Mouse (Mus musculus): ENCODE results near the gene Jph3. TPM values are rescaled to one million over a fixed set of nuclear protein-coding genes. Genes with fewer than 3 reads are reported as not detected.

Gene Jph3
- polyA plus RNA-seq (2012; rRNA removed) = 0.01 TPM in 1 of 2 replicates, not detected in the other

GRCm38 (mm10) chr8:121729323-121729722 lies at the start of gene Jph3:
TSS of gene Jph3 (plus strand) at chr8:121729623.

GRCm38 (mm10) chr8:121829048-121829776 lies 99.8 kb downstream of the Jph3 start, which contains the start of gene Klhdc4:
TSS of gene Klhdc4 (minus strand) at chr8:121829569.

Other genes with a start within 250 kb of the Jph3 start
- not detected in 2 replicates for gene 1700018B08Rik, start 185.3 kb upstream of the Jph3 start, polyA plus RNA-seq (2012; rRNA removed)
- gene Fbxo31, start 150.8 kb upstream of the Jph3 start, polyA plus RNA-seq (2012; rRNA removed) = 5.2 and 5.3 TPM in 2 replicates
- gene Map1lc3b, start 139.3 kb upstream of the Jph3 start, polyA plus RNA-seq (2012; rRNA removed) = 19.4 and 23.2 TPM in 2 replicates
- 1.8 TPM in 2 replicates for gene Zcchc14, start 76.7 kb upstream of the Jph3 start, polyA plus RNA-seq (2012; rRNA removed)
- gene Klhdc4, start 99.9 kb downstream of the Jph3 start, polyA plus RNA-seq (2012; rRNA removed) = 17.1 TPM in 2 replicates
- gene Slc7a5, start 178.1 kb downstream of the Jph3 start, polyA plus RNA-seq (2012; rRNA removed) = 39.8 and 40.1 TPM in 2 replicates
- 0.67 and 0.86 TPM in 2 replicates for gene Car5a, start 215.3 kb downstream of the Jph3 start, polyA plus RNA-seq (2012; rRNA removed)
- gene Banp, start 220.1 kb downstream of the Jph3 start, polyA plus RNA-seq (2012; rRNA removed) = 17.3 and 18.8 TPM in 2 replicates